Mouse (Mus musculus) MEL (cell line): ENCODE results near the gene Slfn5. TPM values are rescaled to one million over a fixed set of nuclear protein-coding genes. Genes with fewer than 3 reads are reported as not detected.
"Not testable (repeated sequence)": the region's sequence is repeated elsewhere in the genome, so short reads cannot be mapped to it uniquely, and the experiment has no call there.

ENCODE experiments used
- DNase-seq: peaks from one replicate; pipeline ENCODE4 v3.0.0; 2011; ENCODE audit warnings: low read depth, low spot score
- H3K27ac ChIP-seq: 2 replicates; pipeline ENCODE4 v1.5.1; 2012; ENCODE audit warnings: low read depth, mild to moderate bottlenecking, control low read depth, low read length, moderate library complexity; ENCODE audit not compliant: control insufficient read depth
- H3K27me3 ChIP-seq, 2 experiments: fragments of 150-350 bp in 1 of 2; sonication (generic) in 1 of 2; 2 replicates each; pipeline ENCODE4 v1.6.1; 2012; ENCODE audit warnings: low read length in 2 of 2, mild to moderate bottlenecking in 2 of 2, improper control_type of control experiment in 1 of 2, moderate library complexity in 1 of 2; ENCODE audit not compliant: insufficient read depth in 2 of 2, control insufficient read depth in 1 of 2
- H3K36me3 ChIP-seq, 2 experiments: 2 replicates each; pipeline ENCODE4 v1.6.1; 2012 to 2014; ENCODE audit warnings: low read length in 2 of 2, improper control_type of control experiment in 1 of 2, inconsistent platforms in 1 of 2, mild to moderate bottlenecking in 1 of 2; ENCODE audit not compliant: insufficient read depth in 2 of 2, control insufficient read depth in 1 of 2
- H3K4me1 ChIP-seq, 2 experiments: fragments of 150-350 bp in 1 of 2; sonication (generic) in 1 of 2; 2 replicates each; pipeline ENCODE4 v1.6.1; 2012; ENCODE audit warnings: low read length in 2 of 2, improper control_type of control experiment in 1 of 2, mild to moderate bottlenecking in 1 of 2; ENCODE audit not compliant: insufficient read depth in 2 of 2, control insufficient read depth in 1 of 2
- H3K4me3 ChIP-seq, 2 experiments: fragments of 150-350 bp in 1 of 2; sonication (generic) in 1 of 2; 2 replicates each; pipeline ENCODE4 v1.5.1; 2012; ENCODE audit warnings: low read depth in 2 of 2, low read length in 2 of 2, mild to moderate bottlenecking in 2 of 2, moderate library complexity in 2 of 2, control low read depth in 1 of 2, improper control_type of control experiment in 1 of 2; ENCODE audit not compliant: control insufficient read depth in 1 of 2, insufficient read depth in 1 of 2
- H3K79me2 ChIP-seq: 2 replicates; pipeline ENCODE4 v1.6.1; 2012; ENCODE audit warnings: mild to moderate bottlenecking, low read length, moderate library complexity; ENCODE audit not compliant: control insufficient read depth, poor library complexity, insufficient read depth
- H3K9ac ChIP-seq: 2 replicates; pipeline ENCODE4 v1.6.1; 2012; ENCODE audit warnings: low read depth, mild to moderate bottlenecking, control low read depth, low read length, moderate library complexity; ENCODE audit not compliant: control insufficient read depth, poor library complexity, severe bottlenecking
- H3K9me3 ChIP-seq: fragments of 150-350 bp; sonication (generic); replicated peaks from 2 replicates; pipeline ENCODE4 v1.6.1; 2012; ENCODE audit warnings: mild to moderate bottlenecking, low read length, improper control_type of control experiment, moderate library complexity; ENCODE audit not compliant: insufficient read depth
- CTCF ChIP-seq, 3 experiments: IDR thresholded peaks in 2 of 3; conservative IDR thresholded peaks in 1 of 3; 2 replicates each; pipeline ENCODE4 v1.5.1; 2011 to 2012; ENCODE audit warnings: low read length in 3 of 3, low read depth in 2 of 3, mild to moderate bottlenecking in 2 of 3, improper control_type of control experiment in 1 of 3, inconsistent platforms in 1 of 3, mixed read lengths in 1 of 3, moderate library complexity in 1 of 3; ENCODE audit not compliant: control insufficient read depth in 1 of 3, insufficient read depth in 1 of 3, poor library complexity in 1 of 3, severe bottlenecking in 1 of 3
- E2F4 ChIP-seq: IDR thresholded peaks from 2 replicates; pipeline ENCODE4 v1.6.1; 2011; ENCODE audit warnings: low read depth, low read length, improper control_type of control experiment, borderline replicate concordance
- ELF1 ChIP-seq: IDR thresholded peaks from 2 replicates; pipeline ENCODE4 v1.6.1; 2014; ENCODE audit warnings: low read depth, mild to moderate bottlenecking, inconsistent platforms, low read length, improper control_type of control experiment, moderate library complexity
- GATA1 ChIP-seq: IDR thresholded peaks from 2 replicates; pipeline ENCODE4 v1.6.1; 2011; ENCODE audit warnings: low read depth, low read length, improper control_type of control experiment
- HCFC1 ChIP-seq: IDR thresholded peaks from 2 replicates; pipeline ENCODE4 v1.6.1; 2012; ENCODE audit warnings: low read depth, mild to moderate bottlenecking, inconsistent platforms, low read length, improper control_type of control experiment, moderate library complexity
- MEF2A ChIP-seq: IDR thresholded peaks from 2 replicates; pipeline ENCODE4 v1.6.1; 2014; ENCODE audit warnings: low read depth, mild to moderate bottlenecking, inconsistent platforms, low read length, improper control_type of control experiment; ENCODE audit not compliant: poor library complexity, insufficient replicate concordance, severe bottlenecking; ENCODE audit errors: extremely low read depth
- NELFE ChIP-seq: IDR thresholded peaks from 2 replicates; pipeline ENCODE4 v1.6.1; 2011; ENCODE audit warnings: low read depth, low read length, improper control_type of control experiment
- NRF1 ChIP-seq: IDR thresholded peaks from 2 replicates; pipeline ENCODE4 v1.6.1; 2014; ENCODE audit warnings: low read depth, mild to moderate bottlenecking, inconsistent platforms, low read length, improper control_type of control experiment, moderate library complexity; ENCODE audit not compliant: poor library complexity, insufficient read depth, severe bottlenecking
- POLR2AphosphoS5 ChIP-seq: IDR thresholded peaks from 2 replicates; pipeline ENCODE4 v1.6.1; 2012; ENCODE audit warnings: low read depth, borderline replicate concordance, mild to moderate bottlenecking, inconsistent platforms, low read length, moderate library complexity, mixed read lengths
- TAL1 ChIP-seq: IDR thresholded peaks from 2 replicates; pipeline ENCODE4 v1.6.1; 2012; ENCODE audit warnings: mild to moderate bottlenecking, inconsistent platforms, low read length, moderate library complexity, mixed read lengths
- USF1 ChIP-seq: IDR thresholded peaks from 2 replicates; pipeline ENCODE4 v1.6.1; 2014; ENCODE audit warnings: low read depth, mild to moderate bottlenecking, inconsistent platforms, low read length, improper control_type of control experiment, moderate library complexity
- ZC3H11A ChIP-seq: IDR thresholded peaks from 2 replicates; pipeline ENCODE4 v1.6.1; 2012; ENCODE audit warnings: low read depth, mild to moderate bottlenecking, inconsistent platforms, low read length, improper control_type of control experiment
- ZNF384 ChIP-seq: IDR thresholded peaks from 2 replicates; pipeline ENCODE4 v1.6.1; 2012; ENCODE audit warnings: low read depth, mild to moderate bottlenecking, inconsistent platforms, low read length, improper control_type of control experiment
- polyA plus RNA-seq, 2 experiments: library from polyadenylated mRNA; stranded (reverse) in 1 of 2; unstranded in 1 of 2; fragments of >175 nt in 1 of 2; fragments of >200 nt in 1 of 2; gene quantifications; 2 replicates each; pipeline versions ENCODE4 v1.2.1 to v1.2.4; 2012; ENCODE audit warnings: low replicate concordance in 2 of 2, low read depth in 1 of 2; ENCODE audit not compliant: insufficient read length in 2 of 2, insufficient read depth in 1 of 2, missing spikeins in 1 of 2
- total RNA-seq: library from RNA; depleted of rRNA; stranded (reverse); fragments of 300-350 nt; gene quantifications from 2 replicates; pipeline ENCODE4 v1.2.3, GENCODE M21; 2012

Slfn5 gene
- total and polyA plus RNA-seq, 3 experiments: 0.67 to 3.6 TPM; not detected in 1

DNA sequence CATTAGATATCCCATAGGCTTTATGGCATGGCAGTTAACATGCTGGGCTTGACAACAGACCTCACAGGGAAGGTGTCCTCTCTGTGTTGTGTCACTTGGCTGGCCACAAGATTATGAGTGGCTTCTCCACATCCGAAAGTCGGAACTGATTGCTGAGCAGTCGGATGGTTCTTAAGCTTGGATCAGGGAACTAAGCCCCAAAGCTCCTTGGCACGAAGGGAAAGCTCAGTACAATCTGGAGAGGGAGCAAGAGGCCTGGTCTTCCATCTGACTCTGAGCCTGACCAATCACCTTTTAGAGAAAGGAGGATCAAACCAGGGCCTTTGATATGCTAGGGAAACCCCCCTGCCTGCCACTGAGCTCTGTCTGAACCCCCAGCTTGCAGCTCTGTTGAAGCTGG, 29.5 kb upstream of the Slfn5 start:
- Histone ChIP-seq H3K27me3 (no peaks in the 10 kb centered on the region; a peak in 1 of 4 replicates), H3K4me3 (no peak overlapping the region), H3K9ac (no peak overlapping the region), H3K27ac (no peak overlapping the region), H3K36me3 (no peaks in the 10 kb centered on the region), H3K4me1 (no peaks in the 10 kb centered on the region), H3K9me3 (no peaks in the 10 kb centered on the region), H3K79me2 (no peaks in the 10 kb centered on the region)
- TF ChIP-seq POLR2AphosphoS5 (no peak), TAL1 (no peak), GATA1 (no peak), USF1 (no peak), MEF2A (no peak), NELFE (no peak), ELF1 (no peak), CTCF (IDR thresholded peaks at IDR 0.05 in 2 of 3, conservative IDR thresholded peaks at IDR 0.05 in 1 of 3; ENCODE audit: control insufficient read depth in 1 of 3, insufficient read depth in 1 of 3, low read depth in 2 of 3, low read length in 3 of 3, poor library complexity in 1 of 3, severe bottlenecking in 1 of 3) (no peak), E2F4 (no peak), ZC3H11A (no peak)
- no peak for DNase-seq

DNA sequence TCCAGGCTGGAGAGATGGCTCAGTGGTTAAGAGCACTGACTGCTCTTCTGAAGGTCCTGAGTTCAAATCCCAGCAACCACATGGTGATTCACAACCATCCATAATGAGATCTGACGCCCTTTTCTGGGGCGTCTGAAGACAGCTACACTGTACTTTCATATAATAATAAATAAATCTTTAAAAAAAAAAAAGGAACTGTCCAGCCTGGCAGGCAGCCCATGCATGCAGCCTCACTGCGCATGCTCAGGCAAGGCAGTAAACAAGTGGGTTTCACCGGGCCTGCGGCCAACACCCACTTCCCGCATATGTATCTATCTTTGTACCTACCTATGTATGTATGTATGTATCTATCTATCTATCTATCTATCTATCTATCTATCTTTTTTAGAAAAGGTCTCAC, 27.2 kb upstream of the Slfn5 start:
- not testable (repeated sequence) for H3K4me1 ChIP-seq, H3K27ac ChIP-seq, H3K9me3 ChIP-seq, H3K27me3 ChIP-seq, H3K9ac ChIP-seq, H3K4me3 ChIP-seq, H3K36me3 ChIP-seq, DNase-seq, H3K79me2 ChIP-seq
- TF ChIP-seq GATA1 (peak; percentile 26; the same call in 1 of the 2 replicates), NRF1 (peak; percentile 79), ZNF384 (peak; percentile 81)

DNA sequence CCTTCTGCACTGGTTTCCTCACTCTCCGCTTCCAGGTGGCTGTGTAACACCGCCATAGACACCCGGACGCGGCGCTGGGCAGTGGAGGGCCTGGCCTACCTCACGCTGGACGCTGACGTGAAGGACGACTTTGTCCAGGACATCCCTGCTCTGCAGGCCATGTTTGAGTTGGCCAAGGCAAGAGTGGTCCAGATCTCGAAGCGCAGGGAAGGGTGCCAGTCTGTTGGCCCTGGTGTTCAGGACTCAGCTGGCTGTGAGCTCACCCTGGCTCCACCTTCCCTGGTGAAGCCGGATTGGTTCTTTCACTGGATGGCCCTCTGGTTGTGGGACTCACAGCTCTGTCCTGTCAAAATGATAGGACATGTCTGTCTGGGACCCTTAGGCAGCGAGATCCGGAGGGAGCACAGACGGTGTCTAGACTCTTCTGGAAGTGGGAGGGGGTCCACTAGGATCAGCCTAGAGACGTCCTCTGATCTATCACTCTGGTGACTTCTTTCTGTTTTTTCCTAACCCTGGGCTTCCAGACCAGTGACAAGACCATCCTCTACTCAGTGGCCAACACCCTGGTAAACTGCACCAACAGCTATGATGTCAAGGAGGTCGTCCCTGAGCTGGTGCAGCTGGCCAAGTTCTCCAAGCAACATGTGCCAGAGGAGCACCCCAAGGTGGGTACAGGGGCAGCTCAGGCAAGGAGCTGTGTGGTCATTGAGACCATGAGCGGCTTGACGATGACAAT, 22.1 kb upstream of the Slfn5 start:
- H3K4me3 ChIP-seq: no peak overlapping the region
- no peaks in the 10 kb centered on the region for H3K79me2 ChIP-seq
- DNase-seq: no peak
- H3K9ac ChIP-seq: no peak overlapping the region
- no peaks in the 10 kb centered on the region for H3K27me3 ChIP-seq
- no peak overlapping the region for H3K27ac ChIP-seq
- no peaks in the 10 kb centered on the region for H3K4me1 ChIP-seq
- no peaks in the 10 kb centered on the region; the same call in 1 of the 2 replicates for H3K9me3 ChIP-seq
- TF ChIP-seq HCFC1 (no peak), POLR2AphosphoS5 (no peak)
- no peaks in the 10 kb centered on the region for H3K36me3 ChIP-seq
